Mouse (Mus musculus): ENCODE measurements around the gene Amy1.

DNA sequence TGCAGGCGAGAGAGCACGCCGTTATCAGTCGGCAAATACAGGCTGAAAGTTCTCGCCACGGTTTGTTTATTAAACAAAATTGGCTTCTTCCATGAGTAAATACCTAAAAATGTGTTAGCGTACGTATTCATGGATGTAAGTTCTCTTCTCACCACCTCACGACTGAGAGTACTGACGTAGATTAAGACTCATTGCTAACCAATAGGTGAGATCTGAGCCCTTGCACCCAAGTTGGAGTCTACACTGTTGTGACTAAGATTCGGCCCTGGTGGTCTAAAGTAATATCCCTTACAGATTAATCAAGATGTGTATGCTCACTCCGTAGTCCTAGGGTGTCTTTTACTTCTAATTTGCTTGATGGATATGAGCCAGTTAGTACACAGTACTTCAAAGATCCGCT, 24.1 kb upstream of the Amy1 start:
- TF ChIP-seq CTCF (IDR thresholded peaks at IDR 0.05) (peak; percentile 19; the same call in 1 of the 2 replicates), EP300 (IDR thresholded peaks at IDR 0.05) (no peak)

Measured in lung, postnatal 0 days (tissue).